Mouse (Mus musculus) thymus, postnatal 0 days (tissue): ENCODE results near the gene Emp3. TPM values are rescaled to one million over a fixed set of nuclear protein-coding genes. Genes with fewer than 3 reads are reported as not detected.
"Not testable (repeated sequence)": the region's sequence is repeated elsewhere in the genome, so short reads cannot be mapped to it uniquely, and the experiment has no call there.

Experiments used
- DNase-seq: peaks from one replicate; pipeline ENCODE4 v3.0.0-alpha.2; 2015; ENCODE audit warnings: low spot score
- polyA plus RNA-seq: library from polyadenylated mRNA; unstranded; fragments of >200 nt; fragmentation: Nextera tagmentation; extraction: Ambion mirVana; gene quantifications from 2 replicates; pipeline ENCODE4 v1.2.1, GENCODE M21; 2015

The Emp3 gene
- 262 and 266 TPM in 2 replicates for polyA plus RNA-seq

GRCm38 (mm10) chr7:45921242-45921621 lies at the start of gene Emp3:
Gene Emp3 (minus strand): TSS chr7:45921404.
- DNase-seq, result peak; percentile 79

- no peak for DNase-seq
Observed at GRCm38 (mm10) chr7:45956611-45957010, 35.4 kb upstream of the Emp3 start.

- no peak for DNase-seq
Observed at GRCm38 (mm10) chr7:45949061-45949460, 27.9 kb upstream of the Emp3 start.

DNA sequence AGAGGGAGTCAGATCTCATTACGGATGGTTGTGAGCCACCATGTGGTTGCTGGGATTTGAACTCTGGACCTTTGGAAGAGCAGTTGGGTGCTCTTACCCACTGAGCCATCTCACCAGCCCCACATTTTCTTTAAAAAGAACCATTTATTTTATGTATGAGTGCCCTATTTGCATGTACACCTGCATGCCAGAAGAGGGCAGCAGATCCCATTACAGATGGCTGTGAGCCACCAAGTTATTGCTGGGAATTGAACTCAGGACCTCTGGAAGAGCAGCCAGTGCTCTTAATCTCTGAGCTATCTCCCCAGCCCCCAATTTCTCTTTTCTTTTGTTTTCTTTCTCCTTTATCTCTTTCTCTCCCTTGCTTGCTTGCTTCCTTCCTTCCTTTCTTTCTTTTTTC lies 22.1 kb upstream of the Emp3 start:
- DNase-seq, result not testable (repeated sequence)

DNA sequence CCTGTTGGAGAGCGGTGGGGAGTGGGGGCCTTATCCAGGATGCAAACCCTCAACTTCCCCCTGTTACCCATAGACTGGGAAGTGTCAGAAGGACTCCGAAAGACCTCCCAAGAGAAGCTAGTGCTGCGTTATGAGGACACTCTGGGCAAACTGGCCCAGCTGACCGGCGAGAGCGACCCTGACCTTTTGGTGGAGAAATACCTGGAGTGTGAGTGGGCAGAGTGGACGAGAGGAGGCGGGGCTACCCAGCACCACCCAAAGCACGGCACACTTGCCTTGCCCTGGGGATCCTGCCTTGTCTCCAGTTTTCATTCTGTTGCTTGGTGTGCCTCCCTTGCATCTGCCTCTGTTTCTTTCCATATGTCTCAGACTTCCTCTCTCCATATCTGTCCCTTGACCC lies 20.8 kb upstream of the Emp3 start:
- DNase-seq, result no peak

DNA sequence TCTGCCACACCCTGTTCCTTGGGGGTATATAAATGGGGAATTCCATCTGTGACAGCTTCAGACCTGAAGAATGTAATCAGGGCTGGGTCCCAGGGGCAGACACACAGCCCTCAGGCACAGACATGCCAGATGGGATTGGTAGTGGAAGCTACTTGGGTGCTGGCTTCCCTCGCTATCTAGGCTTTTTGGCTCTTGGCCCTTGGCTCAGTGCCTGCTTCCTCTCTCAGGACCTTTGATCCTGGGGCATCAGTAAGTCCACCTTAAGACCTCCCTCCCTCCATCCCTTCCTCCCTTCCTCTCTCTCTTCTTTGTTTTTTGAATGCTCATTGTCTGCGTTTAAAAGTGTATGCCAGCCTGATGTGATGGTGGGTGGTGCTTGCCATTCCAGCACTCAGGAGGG lies 18.6 kb upstream of the Emp3 start:
- DNase-seq, result no peak

GRCm38 (mm10) chr7:45935114-45935513 lies 13.9 kb upstream of the Emp3 start:
- DNase-seq, result peak; percentile 77

- DNase-seq, result not testable (repeated sequence)
Observed at GRCm38 (mm10) chr7:45933766-45934165, 12.6 kb upstream of the Emp3 start.

DNA sequence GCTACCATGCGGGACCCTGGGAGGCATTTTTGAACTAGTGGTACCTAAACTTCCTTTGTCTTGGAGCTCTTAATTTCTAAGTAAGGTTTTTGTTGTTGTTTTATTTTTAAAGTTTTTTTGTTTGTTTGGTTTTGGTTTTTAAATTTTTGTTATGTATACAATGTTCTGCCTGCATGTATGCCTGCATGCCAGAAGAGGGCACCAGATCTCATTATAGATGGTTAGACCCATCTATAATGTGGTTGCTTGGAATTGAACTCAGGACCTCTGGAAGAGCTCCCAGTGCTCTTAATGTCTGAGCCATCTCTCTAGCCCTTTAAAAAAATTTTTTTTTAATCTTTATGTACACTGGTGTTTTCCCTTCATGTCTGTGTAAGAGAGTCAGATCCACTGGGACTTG lies 8.5 kb upstream of the Emp3 start:
- no peak for DNase-seq

- DNase-seq, result no peak
Observed at GRCm38 (mm10) chr7:45928626-45929295, 7.6 kb upstream of the Emp3 start.

DNA sequence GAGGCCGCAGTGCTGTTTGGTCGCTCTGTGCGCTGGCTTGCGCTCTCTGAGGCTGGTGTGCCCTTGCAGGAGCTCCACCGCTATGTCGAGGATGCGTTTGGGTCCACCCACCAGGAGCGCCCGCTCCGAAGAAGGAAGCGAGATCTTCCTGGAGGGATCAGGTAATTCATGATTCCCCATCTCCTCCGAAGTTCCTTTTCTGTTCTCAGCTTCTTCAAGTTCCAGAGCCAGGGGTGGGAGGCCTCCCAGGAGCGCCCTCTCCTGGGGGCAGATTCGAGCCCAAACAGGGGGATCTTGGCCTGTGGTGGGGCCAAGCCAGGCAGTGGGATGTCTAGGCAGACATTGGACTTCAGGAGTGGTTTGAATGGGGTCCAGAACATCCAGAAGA lies 3.2 kb upstream of the Emp3 start:
- DNase-seq, result peak; percentile 61

GRCm38 (mm10) chr7:45923762-45924428 lies 2.7 kb upstream of the Emp3 start, which contains the start of gene Ccdc114:
Gene Ccdc114 (plus strand): TSS chr7:45924072.
- DNase-seq, result peak; percentile 38

GRCm38 (mm10) chr7:45922928-45923761 lies 1.9 kb upstream of the Emp3 start:
- DNase-seq, result peak; percentile 97

DNA sequence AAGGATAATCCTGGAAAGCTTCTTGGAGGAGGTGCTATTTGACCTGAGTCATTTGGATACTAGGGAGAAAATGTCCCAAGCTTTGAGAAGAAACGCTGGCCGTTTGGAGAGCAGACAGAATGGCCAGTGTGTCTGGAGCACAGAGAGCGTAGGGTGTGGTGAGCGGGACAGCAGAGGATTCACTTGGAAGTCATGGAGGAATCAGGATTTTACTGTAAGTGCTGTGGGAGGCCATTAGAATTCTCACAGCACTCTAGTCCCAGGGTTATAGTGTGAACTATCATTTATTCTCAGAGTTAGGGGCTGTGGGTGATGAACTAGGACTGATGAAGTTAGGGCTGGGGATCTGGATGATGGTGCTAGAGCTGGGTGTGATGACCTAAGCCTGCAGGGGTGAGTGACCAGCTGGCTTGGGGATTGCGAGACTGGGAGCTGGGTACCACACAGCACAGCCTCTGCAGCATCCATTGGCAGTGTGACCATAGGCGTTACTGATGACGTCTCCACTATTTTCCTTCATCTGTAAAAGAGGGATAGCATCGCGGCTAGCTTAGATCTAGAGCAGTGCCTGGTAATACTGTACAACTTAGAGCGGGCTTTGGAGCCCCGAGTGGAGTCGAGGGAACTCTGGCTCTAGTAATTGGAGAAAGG lies 871 bp upstream of the Emp3 start:
- no peak for DNase-seq

- DNase-seq, result peak; percentile 22
Observed at GRCm38 (mm10) chr7:45920583-45921241, 492 bp downstream of the Emp3 start.

GRCm38 (mm10) chr7:45919761-45920160 lies 1.4 kb downstream of the Emp3 start:
- DNase-seq, result no peak

DNA sequence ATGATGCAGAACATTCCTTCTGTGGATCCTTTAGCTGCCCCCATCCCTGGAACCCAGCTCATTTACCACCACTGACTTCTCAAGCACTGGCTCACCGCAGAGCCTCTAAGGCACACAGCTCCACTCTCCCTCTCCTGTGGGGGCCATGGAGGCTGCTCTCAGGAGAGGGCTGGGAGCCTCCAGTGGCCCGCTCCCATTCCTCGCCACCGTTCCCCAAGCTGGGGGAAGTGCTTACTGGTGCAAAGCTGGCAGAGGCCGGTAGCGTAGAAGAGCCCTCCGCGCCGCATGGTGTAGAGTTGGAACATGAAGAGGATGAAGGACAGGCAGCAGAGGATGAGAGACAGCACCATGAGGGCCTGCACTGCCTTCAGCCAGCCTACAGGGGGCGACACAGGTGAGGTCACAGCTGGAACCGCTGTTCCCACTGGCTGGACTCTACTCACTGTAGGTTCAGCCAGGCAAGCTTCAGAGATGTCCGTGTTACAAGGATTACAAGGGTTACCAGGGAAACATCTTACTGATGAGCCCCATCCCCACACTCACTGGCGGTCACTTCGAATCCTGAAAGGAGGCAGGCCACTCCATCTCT lies 2.0 kb downstream of the Emp3 start:
- no peak for DNase-seq

DNA sequence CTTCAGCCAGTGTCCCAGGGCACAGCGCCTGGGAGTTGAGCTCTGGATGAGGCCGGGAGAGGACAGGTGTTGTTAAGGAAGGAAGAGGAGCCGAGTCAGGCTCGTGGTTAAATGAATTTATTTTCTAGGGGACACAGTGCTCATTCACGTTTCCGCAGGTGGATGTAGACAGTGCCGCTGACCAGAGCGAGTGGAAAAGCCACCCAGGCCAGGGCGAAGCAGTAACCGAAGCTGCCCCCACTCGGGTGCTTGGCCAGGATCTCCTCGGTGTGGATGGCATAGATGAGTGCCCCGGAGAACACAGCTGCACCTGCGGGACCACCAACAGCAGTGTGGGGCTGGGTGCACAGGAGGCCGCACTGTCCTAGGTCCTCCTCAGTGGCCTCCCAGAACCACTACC lies 3.3 kb downstream of the Emp3 start:
- no peak for DNase-seq

DNA sequence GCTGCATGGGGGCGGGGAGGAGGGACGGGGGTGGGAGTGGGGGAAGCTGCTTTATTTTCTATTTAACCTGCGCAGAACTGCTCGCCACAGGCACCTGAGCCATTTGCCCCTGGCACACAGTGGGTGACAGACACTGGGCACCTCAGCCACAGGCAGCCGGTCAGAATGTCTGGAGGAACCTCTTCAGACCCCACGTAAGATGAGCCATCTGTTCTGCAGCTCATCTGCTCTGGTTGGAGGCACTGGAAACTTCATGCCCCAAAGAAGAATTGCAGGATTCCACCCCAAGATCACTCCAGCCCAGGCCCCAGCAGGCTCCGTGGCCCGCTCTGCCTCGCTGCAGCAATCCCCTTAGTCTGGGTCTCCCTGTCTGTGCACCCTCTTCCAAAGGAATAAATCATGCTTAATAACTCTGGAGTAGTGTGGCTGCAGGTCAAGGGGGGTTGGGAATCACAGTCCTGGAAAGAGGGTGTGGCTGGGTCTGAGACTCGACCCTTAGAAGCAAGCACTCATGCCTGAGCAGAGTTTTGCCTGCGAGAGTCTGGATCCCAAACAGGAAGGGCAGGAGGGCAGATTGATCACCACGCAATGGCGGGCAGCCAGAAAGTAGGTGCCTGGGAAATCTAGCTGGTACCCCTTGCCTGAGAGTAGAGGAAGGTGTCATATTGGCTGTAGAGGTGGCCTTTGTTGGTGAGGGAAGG lies 4.0 kb downstream of the Emp3 start:
- no peak for DNase-seq
